Mouse (Mus musculus): ENCODE measurements around the gene Fam81a.

- TF ChIP-seq CTCF (IDR thresholded peaks at IDR 0.05; ENCODE audit: control insufficient read depth, insufficient read depth, insufficient replicate concordance, low read depth, low read length): no peak
- TF ChIP-seq POLR2A (IDR thresholded peaks at IDR 0.05; ENCODE audit: control insufficient read depth, low read depth, low read length): no peak
Measured at GRCm38 (mm10) chr9:70108151-70108550, 34.2 kb downstream of the Fam81a start.

All from testis, adult 2 months (tissue).